Mouse (Mus musculus) CH12.LX (cell line): ENCODE measurements at regions not wholly inside any gene's neighbourhood (a gene's known extent, or its start where the extent isn't known, plus 50 kb on each side); places are given as distances from the start of the nearest gene placed in this dataset.

Source experiments
- CTCF ChIP-seq, 2 experiments: IDR thresholded peaks in 1 of 2; conservative IDR thresholded peaks in 1 of 2; 2 replicates each; pipeline ENCODE4 v1.5.1; 2011 to 2012; ENCODE audit warnings: low read depth in 2 of 2, low read length in 2 of 2, improper control_type of control experiment in 1 of 2, inconsistent platforms in 1 of 2, mild to moderate bottlenecking in 1 of 2, moderate library complexity in 1 of 2
- EP300 ChIP-seq: IDR thresholded peaks from 2 replicates; pipeline ENCODE4 v1.6.1; 2011; ENCODE audit warnings: low read length, improper control_type of control experiment
- JUN ChIP-seq: IDR thresholded peaks from 2 replicates; pipeline ENCODE4 v1.6.1; 2011; ENCODE audit warnings: low read depth, mild to moderate bottlenecking, low read length, improper control_type of control experiment, moderate library complexity; ENCODE audit not compliant: insufficient read depth
- MAFK ChIP-seq: IDR thresholded peaks from 2 replicates; pipeline ENCODE4 v1.6.1; 2011; ENCODE audit warnings: low read length, improper control_type of control experiment; ENCODE audit not compliant: insufficient replicate concordance
- MYC ChIP-seq: IDR thresholded peaks from 2 replicates; pipeline ENCODE4 v1.6.1; 2011; ENCODE audit warnings: low read depth, mild to moderate bottlenecking, improper control_type of control experiment, low read length
- POLR2A ChIP-seq: IDR thresholded peaks from 2 replicates; pipeline ENCODE4 v1.6.1; 2011; ENCODE audit warnings: low read depth, mild to moderate bottlenecking, improper control_type of control experiment, low read length
- SMC3 ChIP-seq: IDR thresholded peaks from 2 replicates; pipeline ENCODE4 v1.6.1; 2011; ENCODE audit warnings: low read depth, low read length, improper control_type of control experiment
- TCF12 ChIP-seq: IDR thresholded peaks from 2 replicates; pipeline ENCODE4 v1.6.1; 2014; ENCODE audit warnings: low read depth, mild to moderate bottlenecking, inconsistent platforms, low read length, improper control_type of control experiment
- UBTF ChIP-seq: IDR thresholded peaks from 2 replicates; pipeline ENCODE4 v1.6.1; 2012; ENCODE audit warnings: low read depth, mild to moderate bottlenecking, inconsistent platforms, low read length, improper control_type of control experiment, moderate library complexity
- USF1 ChIP-seq: IDR thresholded peaks from 2 replicates; pipeline ENCODE4 v1.6.1; 2014; ENCODE audit warnings: low read depth, mild to moderate bottlenecking, inconsistent platforms, low read length, improper control_type of control experiment
- ZC3H11A ChIP-seq: IDR thresholded peaks from 2 replicates; pipeline ENCODE4 v1.6.1; 2012; ENCODE audit warnings: low read depth, mild to moderate bottlenecking, inconsistent platforms, low read length, improper control_type of control experiment

- TF ChIP-seq CTCF (conservative IDR thresholded peaks at IDR 0.05 in 1 of 2, IDR thresholded peaks at IDR 0.05 in 1 of 2; ENCODE audit: low read depth in 2 of 2, low read length in 2 of 2) = no peak
- TF ChIP-seq POLR2A = no peak
- TF ChIP-seq UBTF = no peak
- TF ChIP-seq JUN = no peak
- no peak for TF ChIP-seq EP300
- no peak for TF ChIP-seq MAFK
- no peak for TF ChIP-seq ZC3H11A
- TF ChIP-seq USF1 = no peak
- TF ChIP-seq SMC3 = no peak
- TF ChIP-seq TCF12 = no peak
- no peak for TF ChIP-seq MYC
These were observed 394.8 kb upstream of the Slc8a1 start for GRCm38 (mm10) chr17:82132941-82133340.
